Mouse (Mus musculus) hindbrain, embryonic 15.5 days (tissue): ENCODE measurements around the gene E2f6. TPM values are rescaled to one million over a fixed set of nuclear protein-coding genes. Genes with fewer than 3 reads are reported as not detected.

Source experiments
- ATAC-seq: fragments of 200-750 bp; cut with Nextera tagmentation; 2 replicates; pipeline ENCODE4 v1.8.0; 2017; ENCODE audit warnings: low read depth, moderate number of reproducible peaks, moderate TSS enrichment; ENCODE audit not compliant: low FRiP score
- H3K27ac ChIP-seq: fragments of 300-500 bp; sonication (generic); replicated peaks from 2 replicates; pipeline ENCODE4 v1.5.1; 2015; ENCODE audit warnings: mild to moderate bottlenecking, inconsistent platforms
- H3K27me3 ChIP-seq: fragments of 300-500 bp; sonication (generic); 2 replicates; pipeline ENCODE4 v1.6.1; 2015; ENCODE audit warnings: control low read depth, inconsistent platforms
- H3K36me3 ChIP-seq: fragments of 300-500 bp; sonication (generic); 2 replicates; pipeline ENCODE4 v1.6.1; 2015; ENCODE audit warnings: control low read depth, inconsistent platforms
- H3K4me1 ChIP-seq: fragments of 300-500 bp; sonication (generic); replicated peaks from 2 replicates; pipeline ENCODE4 v1.6.1; 2015; ENCODE audit warnings: control low read depth, inconsistent platforms
- H3K4me2 ChIP-seq: fragments of 300-500 bp; sonication (generic); 2 replicates; pipeline ENCODE4 v1.6.1; 2015; ENCODE audit warnings: moderate library complexity, mild to moderate bottlenecking, inconsistent platforms
- H3K4me3 ChIP-seq: fragments of 300-500 bp; sonication (generic); 2 replicates; pipeline ENCODE4 v1.5.1; 2015; ENCODE audit warnings: mild to moderate bottlenecking, inconsistent platforms
- H3K9ac ChIP-seq: fragments of 300-500 bp; sonication (generic); 2 replicates; pipeline ENCODE4 v1.6.1; 2015; ENCODE audit warnings: inconsistent platforms
- H3K9me3 ChIP-seq: fragments of 300-500 bp; sonication (generic); 2 replicates; pipeline ENCODE4 v1.6.1; 2016; ENCODE audit warnings: control low read depth, inconsistent platforms
- WGBS: fragments of 180-500 bp; shearing (Covaris S2); methylation state at CpG from one replicate; pipeline ENCODE4 v1.1.7; 2015; 5-methylcytosine and 5-hydroxymethylcytosine counted together
- microRNA-seq: library from miRNA; unstranded; fragments of <30 nt; microRNA quantifications from one replicate; pipeline ENCODE4, GENCODE M21; 2016
- polyA plus RNA-seq: library from polyadenylated mRNA; unstranded; fragments of >200 nt; fragmentation: Nextera tagmentation; extraction: Ambion mirVana; gene quantifications from 2 replicates; pipeline ENCODE4 v1.2.1, GENCODE M21; 2015

The E2f6 gene
- polyA plus RNA-seq, 1 experiment from 2014 or later: 29.7 TPM

- Histone ChIP-seq H3K27me3 (no peaks in the 10 kb centered on the region), H3K9ac (no peak overlapping the region), H3K36me3 (no peaks in the 10 kb centered on the region), H3K4me2 (no peak overlapping the region), H3K4me3 (no peak overlapping the region), H3K27ac (no peak overlapping the region), H3K9me3 (no peaks in the 10 kb centered on the region), H3K4me1 (0 out of 2 replicates have a peak, but pooled peaks cover 6% of the 10 kb centered on the region)
- 97% methylated on average over 1 of the region's 1 CpGs for WGBS
- ATAC-seq: no peak
Measured at GRCm38 (mm10) chr12:16879369-16879768, 68.6 kb downstream of the E2f6 start.

DNA sequence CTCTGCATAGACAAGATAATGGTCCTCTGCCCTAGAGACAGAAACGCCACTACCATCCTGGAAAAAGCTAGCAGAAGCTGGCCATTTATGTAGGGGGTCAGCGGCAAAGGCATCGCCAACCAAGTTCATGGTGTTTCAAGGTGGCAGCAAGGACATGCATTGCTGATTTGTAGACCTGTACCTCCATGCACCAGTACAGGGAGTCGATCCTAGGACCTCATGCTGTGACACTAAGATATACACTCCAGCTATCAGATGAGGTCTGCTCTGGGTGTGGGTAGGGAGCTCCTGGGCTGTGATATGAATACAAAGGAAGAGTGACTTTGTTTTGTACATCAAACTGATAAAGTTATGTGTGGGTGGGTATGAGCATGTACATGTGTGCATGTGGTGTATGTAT lies 69.3 kb downstream of the E2f6 start:
- Histone ChIP-seq H3K9me3 (no peaks in the 10 kb centered on the region), H3K27me3 (no peaks in the 10 kb centered on the region), H3K4me3 (no peak overlapping the region), H3K4me1 (0 out of 2 replicates have a peak, but pooled peaks cover 4% of the 10 kb centered on the region), H3K36me3 (no peaks in the 10 kb centered on the region), H3K27ac (no peak overlapping the region), H3K9ac (no peak overlapping the region), H3K4me2 (no peak overlapping the region)
- 91% methylated on average over 4 of the region's 4 CpGs for WGBS
- no peak for ATAC-seq

DNA sequence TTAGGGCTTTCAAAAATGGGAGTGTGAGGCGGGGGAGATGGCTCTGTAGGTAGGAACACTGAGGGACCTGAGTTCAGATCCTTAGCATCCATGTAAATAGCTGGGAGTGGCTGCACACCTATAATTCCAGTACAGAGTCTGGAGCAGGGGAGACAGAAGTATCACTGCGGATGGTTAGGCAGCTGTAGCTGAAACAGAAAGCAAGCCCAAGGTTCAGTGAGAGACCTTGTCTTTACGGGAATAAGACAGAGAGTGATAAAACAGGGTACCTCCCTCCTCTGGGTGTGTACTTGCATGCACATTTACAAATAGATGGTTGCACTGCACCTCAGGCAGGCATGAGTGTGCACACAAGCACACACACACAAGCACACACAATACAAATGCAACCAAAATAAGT lies 71.7 kb downstream of the E2f6 start:
- Histone ChIP-seq H3K4me2 (no peak overlapping the region), H3K36me3 (no peaks in the 10 kb centered on the region), H3K27ac (no peak overlapping the region), H3K9me3 (no peaks in the 10 kb centered on the region), H3K27me3 (no peaks in the 10 kb centered on the region), H3K9ac (no peak overlapping the region), H3K4me1 (no peaks in the 10 kb centered on the region), H3K4me3 (no peak overlapping the region)
- 92% methylated on average over 3 of the region's 3 CpGs for WGBS
- no peak for ATAC-seq

- H3K27ac ChIP-seq: no peak overlapping the region
- no peaks in the 10 kb centered on the region for H3K4me1 ChIP-seq
- no peaks in the 10 kb centered on the region for H3K27me3 ChIP-seq
- H3K4me3 ChIP-seq: no peak overlapping the region
- no peaks in the 10 kb centered on the region for H3K36me3 ChIP-seq
- no peaks in the 10 kb centered on the region for H3K9me3 ChIP-seq
- WGBS: 70% methylated on average over 7 of the region's 7 CpGs
- H3K4me2 ChIP-seq: no peak overlapping the region
- H3K9ac ChIP-seq: no peak overlapping the region
- no peak for ATAC-seq
Measured at GRCm38 (mm10) chr12:16883111-16883510, 72.3 kb downstream of the E2f6 start.

GRCm38 (mm10) chr12:16884534-16884933 lies 73.8 kb downstream of the E2f6 start:
- Histone ChIP-seq H3K36me3 (no peaks in the 10 kb centered on the region), H3K27ac (no peak overlapping the region), H3K4me2 (no peak overlapping the region), H3K4me3 (no peak overlapping the region), H3K9me3 (no peaks in the 10 kb centered on the region), H3K4me1 (no peaks in the 10 kb centered on the region), H3K27me3 (no peaks in the 10 kb centered on the region), H3K9ac (no peak overlapping the region)
- no peak for ATAC-seq
- 92% methylated on average over 4 of the region's 4 CpGs for WGBS

DNA sequence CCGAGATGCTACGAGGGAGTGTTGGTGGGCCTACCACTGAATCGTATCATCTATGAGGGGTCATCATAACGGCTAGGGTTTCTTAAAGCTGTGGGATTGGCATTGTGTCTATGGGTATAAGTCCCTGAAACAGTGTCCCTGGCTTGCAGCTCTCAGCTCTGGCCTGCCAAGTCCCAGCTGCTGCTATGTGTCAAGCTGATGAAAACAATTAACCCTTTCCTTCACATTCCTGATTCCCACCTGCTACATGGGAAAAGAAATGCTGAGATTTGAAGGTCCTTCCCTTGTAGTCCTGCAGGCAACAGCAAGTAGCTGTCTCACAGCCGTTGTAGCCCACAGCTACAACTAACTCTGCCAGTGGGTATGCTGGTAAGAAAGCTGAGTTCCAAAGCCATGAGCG lies 75.6 kb downstream of the E2f6 start:
- Histone ChIP-seq H3K9me3 (no peaks in the 10 kb centered on the region), H3K4me3 (no peak overlapping the region), H3K27ac (no peak overlapping the region), H3K36me3 (no peaks in the 10 kb centered on the region), H3K4me2 (no peak overlapping the region), H3K9ac (no peak overlapping the region), H3K27me3 (no peaks in the 10 kb centered on the region), H3K4me1 (no peaks in the 10 kb centered on the region)
- no peak for ATAC-seq
- WGBS: 88% methylated on average over 6 of the region's 6 CpGs

Small RNAs within 50 kb of the gene (microRNA-seq; reads per million reads assigned to microRNA genes)
- gene Gm44305: not detected

Other genes with a start within 250 kb of the E2f6 start
- gene Lpin1, start 200.0 kb upstream of the E2f6 start, polyA plus RNA-seq: 15.9 and 17.0 TPM in 2 replicates
- 3.8 and 4.5 TPM in 2 replicates for gene Ntsr2, start 157.6 kb upstream of the E2f6 start, polyA plus RNA-seq
- gene Greb1, start 10.1 kb upstream of the E2f6 start, polyA plus RNA-seq: 0.84 and 1.3 TPM in 2 replicates
- gene Rock2, start 83.9 kb downstream of the E2f6 start, polyA plus RNA-seq: 13.7 and 15.1 TPM in 2 replicates
- gene Pqlc3, start 189.4 kb downstream of the E2f6 start, polyA plus RNA-seq: 2.4 and 2.6 TPM in 2 replicates
- gene 2410004P03Rik, start 200.8 kb downstream of the E2f6 start, polyA plus RNA-seq: 4.3 and 7.4 TPM in 2 replicates